Mouse (Mus musculus): ENCODE data around the gene Jazf1.

The Jazf1 gene

GRCm38 (mm10) chr6:52817203-52817874, 251.1 kb downstream of the Jazf1 start:
- no peak for DNase-seq (ENCODE audit: extremely low read depth, low read depth, low spot score)

- DNase-seq (ENCODE audit: extremely low read depth, low read depth, low spot score): no peak
These were observed 263.1 kb downstream of the Jazf1 start for GRCm38 (mm10) chr6:52805237-52805856.

- DNase-seq (ENCODE audit: extremely low read depth, low read depth, low spot score): no peak
These were observed 266.2 kb downstream of the Jazf1 start for GRCm38 (mm10) chr6:52802181-52802580.

GRCm38 (mm10) chr6:52797252-52797800, 271.1 kb downstream of the Jazf1 start:
- no peak for DNase-seq (ENCODE audit: extremely low read depth, low read depth, low spot score)

- DNase-seq (ENCODE audit: extremely low read depth, low read depth, low spot score): no peak
These were observed 271.7 kb downstream of the Jazf1 start for GRCm38 (mm10) chr6:52796691-52797090.

GRCm38 (mm10) chr6:52796035-52796598, 272.3 kb downstream of the Jazf1 start:
- no peak for DNase-seq (ENCODE audit: extremely low read depth, low read depth, low spot score)

GRCm38 (mm10) chr6:52795029-52795841, 273.2 kb downstream of the Jazf1 start:
- DNase-seq (ENCODE audit: extremely low read depth, low read depth, low spot score): no peak

GRCm38 (mm10) chr6:52792455-52792854, 276.0 kb downstream of the Jazf1 start:
- DNase-seq (ENCODE audit: extremely low read depth, low read depth, low spot score): no peak

GRCm38 (mm10) chr6:52790781-52791180, 277.6 kb downstream of the Jazf1 start:
- no peak for DNase-seq (ENCODE audit: extremely low read depth, low read depth, low spot score)

- no peak for DNase-seq (ENCODE audit: extremely low read depth, low read depth, low spot score)
These were observed 278.1 kb downstream of the Jazf1 start for GRCm38 (mm10) chr6:52790316-52790715.

GRCm38 (mm10) chr6:52779546-52779945, 288.9 kb downstream of the Jazf1 start:
- DNase-seq (ENCODE audit: extremely low read depth, low read depth, low spot score): no peak

- no peak for DNase-seq (ENCODE audit: extremely low read depth, low read depth, low spot score)
These were observed 289.9 kb downstream of the Jazf1 start for GRCm38 (mm10) chr6:52778523-52778922.

GRCm38 (mm10) chr6:52777034-52777433, 291.4 kb downstream of the Jazf1 start:
- DNase-seq (ENCODE audit: extremely low read depth, low read depth, low spot score): no peak

GRCm38 (mm10) chr6:52775956-52776355, 292.5 kb downstream of the Jazf1 start:
- no peak for DNase-seq (ENCODE audit: extremely low read depth, low read depth, low spot score)

- no peak for DNase-seq (ENCODE audit: extremely low read depth, low read depth, low spot score)
These were observed 293.1 kb downstream of the Jazf1 start for GRCm38 (mm10) chr6:52775350-52775749.

- DNase-seq (ENCODE audit: extremely low read depth, low read depth, low spot score): no peak
These were observed 295.3 kb downstream of the Jazf1 start for GRCm38 (mm10) chr6:52773132-52773531.

- no peak for DNase-seq (ENCODE audit: extremely low read depth, low read depth, low spot score)
These were observed 297.6 kb downstream of the Jazf1 start for GRCm38 (mm10) chr6:52770789-52771188.

- DNase-seq (ENCODE audit: extremely low read depth, low read depth, low spot score): no peak
These were observed 303.2 kb downstream of the Jazf1 start for GRCm38 (mm10) chr6:52765206-52765605.

GRCm38 (mm10) chr6:52752832-52753231, 315.6 kb downstream of the Jazf1 start:
- DNase-seq (ENCODE audit: extremely low read depth, low read depth, low spot score): no peak

GRCm38 (mm10) chr6:52734630-52735029, 333.8 kb downstream of the Jazf1 start:
- DNase-seq (ENCODE audit: extremely low read depth, low read depth, low spot score): no peak

- no peak for DNase-seq (ENCODE audit: extremely low read depth, low read depth, low spot score)
These were observed 338.1 kb downstream of the Jazf1 start for GRCm38 (mm10) chr6:52730338-52730737.
